Mouse (Mus musculus) ES-Bruce4 (cell line): Measurements from ENCODE around the gene Tmbim1.
"Not testable (repeated sequence)": the region's sequence is repeated elsewhere in the genome, so short reads cannot be mapped to it uniquely, and the experiment has no call there.

Source experiments
- CTCF ChIP-seq: IDR thresholded peaks from one replicate; pipeline ENCODE4 v1.8.1; 2011; ENCODE audit warnings: low read depth, low read length
- POLR2A ChIP-seq: IDR thresholded peaks from one replicate; pipeline ENCODE4 v1.8.1; 2011; ENCODE audit warnings: low read length; ENCODE audit not compliant: insufficient read depth

DNA sequence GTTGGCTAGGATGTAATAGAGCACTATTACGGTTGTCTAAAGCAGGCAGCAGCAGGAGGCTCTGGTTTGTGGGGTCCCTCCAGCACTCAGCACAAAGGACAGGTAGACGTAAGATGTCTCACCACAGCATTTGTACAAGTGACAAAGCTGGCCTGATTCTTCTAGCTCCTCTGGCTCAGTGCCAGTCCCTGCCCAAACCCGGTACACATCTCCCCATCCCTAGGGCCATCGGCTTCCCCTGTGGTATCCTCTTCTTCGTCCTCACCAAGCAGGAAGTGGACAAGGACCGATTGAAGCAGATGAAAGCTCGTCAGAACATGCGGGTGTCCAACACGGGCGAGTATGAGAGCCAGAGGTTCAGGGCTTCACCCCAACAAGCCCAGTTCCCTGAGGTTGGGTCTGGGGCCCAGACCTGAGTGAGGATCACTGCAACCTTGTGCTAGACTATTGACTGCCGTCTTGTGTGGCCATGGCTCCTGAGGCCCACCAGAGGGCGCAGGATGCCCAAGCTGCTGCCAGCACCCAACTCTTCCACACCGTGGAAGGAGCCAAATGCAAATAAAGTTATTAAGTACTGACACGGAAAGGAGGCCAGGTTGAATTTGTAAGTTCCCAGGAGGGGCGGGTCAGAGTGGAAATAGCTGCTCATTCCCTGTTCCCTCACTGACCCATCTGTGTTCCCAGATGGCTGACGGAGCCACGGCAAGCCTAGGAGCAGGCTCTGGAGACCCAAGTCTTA, 18.4 kb downstream of the Tmbim1 start:
- TF ChIP-seq POLR2A: not testable (repeated sequence)
- peak; percentile 1 for TF ChIP-seq CTCF
